ENCODE assay signal across 10 mouse cellular contexts in the genomic region with DNA sequence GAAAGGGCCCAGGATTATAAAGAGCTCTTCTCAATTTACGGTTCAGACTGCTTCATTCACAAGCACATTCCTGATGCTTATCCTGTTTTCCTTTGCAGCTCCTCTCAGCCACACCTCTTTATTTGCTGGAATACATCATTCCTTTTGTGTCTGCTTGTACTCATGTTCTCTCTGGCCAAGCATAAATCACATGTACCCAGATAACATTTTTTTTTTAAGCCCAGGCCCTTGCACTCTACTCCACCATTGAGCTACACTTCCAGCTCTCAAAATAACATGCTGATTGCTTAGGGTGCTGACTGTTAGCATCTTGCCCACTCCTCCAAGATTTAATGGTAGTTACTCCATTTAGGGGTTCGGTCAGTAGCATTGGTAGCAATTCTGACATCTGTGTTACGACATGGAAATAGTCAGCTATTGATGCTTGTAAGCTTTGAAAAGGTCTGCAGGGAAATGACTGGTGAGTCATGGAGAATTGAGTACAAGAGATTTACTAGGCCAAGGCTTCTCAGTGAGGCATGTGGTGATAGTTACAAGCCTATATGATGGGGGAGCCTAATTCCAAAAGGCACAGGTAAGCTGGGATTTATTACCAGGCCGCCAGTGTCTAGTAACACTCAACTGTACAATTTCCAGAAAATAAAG. TPM values are rescaled to one million over a fixed set of nuclear protein-coding genes. Genes with fewer than 3 reads are reported as not detected.
DNase-seq lines count a peak whose midpoint lies in the region; TF ChIP-seq lines count a peak whose summit lies in the region.
"Had no signal": no experiment of that assay in that cellular context is flagged by ENCODE, and none has a peak within 500 bp of the region (broad histone marks: within the 10 kb centered on the region; RNA-seq: fewer than 3 reads in every experiment).

No protein-coding gene starts in this region.

- WGBS in hindbrain, embryonic 10.5 days: 80% methylated on average over 4 of the region's 4 CpGs
- 78% methylated on average over 4 of the region's 4 CpGs for WGBS in midbrain, embryonic 10.5 days

- H3K4me3 ChIP-seq in gastrocnemius, adult 2 months: peak overlapping the region; percentile 99
- H3K4me3 ChIP-seq in MEL (ENCODE audit: control insufficient read depth in 1 of 2, insufficient read depth in 1 of 2, low read depth in 2 of 2, low read length in 2 of 2): no peak overlapping the region; a peak in 1 of 4 replicates
- peak overlapping the region; percentile 85 for H3K4me3 ChIP-seq in hindbrain, embryonic 10.5 days
- peak overlapping the region; percentile 85 for H3K4me3 ChIP-seq in midbrain, embryonic 10.5 days

- H3K79me2 ChIP-seq in MEL (ENCODE audit: control insufficient read depth, insufficient read depth, low read length, poor library complexity): peaks cover 26% of the 10 kb centered on the region

- TF ChIP-seq EP300 in MEL (IDR thresholded peaks at IDR 0.05; ENCODE audit: low read depth in 1 of 2, low read length in 2 of 2): no peak

- DNase-seq in gastrocnemius, adult 2 months: no peak
- no peak for DNase-seq in gastrocnemius, postnatal 4 days (ENCODE audit: low spot score in 2 of 2)
- DNase-seq in MEL (ENCODE audit: low read depth, low spot score): peak; percentile 6
- DNase-seq in hindbrain, embryonic 10.5 days (ENCODE audit: low spot score): no peak
- DNase-seq in midbrain, embryonic 10.5 days (ENCODE audit: low spot score): no peak
- DNase-seq in ovary, postnatal 14 days (ENCODE audit: low spot score): no peak
- no peak for DNase-seq in frontal cortex, postnatal 14 days (ENCODE audit: low spot score in 2 of 2)
- no peak for DNase-seq in kidney, postnatal 14 days
- DNase-seq: cerebellum, adult 9-11 months had no signal

- no peak for TF ChIP-seq RAD21 in MEL (IDR thresholded peaks at IDR 0.05; ENCODE audit: low read depth, low read length)

- H3K27ac ChIP-seq in gastrocnemius, adult 2 months: 0 out of 2 replicates have a peak overlapping the region, but pooled peaks have one; percentile 12
- no peak overlapping the region for H3K27ac ChIP-seq in MEL (ENCODE audit: control insufficient read depth, low read depth, low read length)
- H3K27ac ChIP-seq in hindbrain, embryonic 10.5 days: no peak overlapping the region
- H3K27ac ChIP-seq in midbrain, embryonic 10.5 days (replicated peaks): no peak overlapping the region

- H3K36me3 ChIP-seq in MEL (ENCODE audit: control insufficient read depth in 1 of 2, insufficient read depth in 2 of 2, low read length in 2 of 2): peaks cover 11 to 17% of the 10 kb centered on the region in 2 experiments
- peaks cover 30% of the 10 kb centered on the region for H3K36me3 ChIP-seq in hindbrain, embryonic 10.5 days
- H3K36me3 ChIP-seq in midbrain, embryonic 10.5 days: peaks cover 28% of the 10 kb centered on the region

- intact Hi-C loops in gastrocnemius, adult 2 months (cut with DNase I): no loop called here

- H3K9me3 ChIP-seq in MEL (replicated peaks; ENCODE audit: insufficient read depth, low read length): no peaks in the 10 kb centered on the region
- no peaks in the 10 kb centered on the region for H3K9me3 ChIP-seq in hindbrain, embryonic 10.5 days
- H3K9me3 ChIP-seq in midbrain, embryonic 10.5 days (replicated peaks): no peaks in the 10 kb centered on the region

- H3K4me1 ChIP-seq in MEL (ENCODE audit: control insufficient read depth in 1 of 2, insufficient read depth in 2 of 2, low read length in 2 of 2): peaks cover 2 to 13% of the 10 kb centered on the region in 2 experiments; a peak in 3 of 4 replicates
- peaks cover 33% of the 10 kb centered on the region for H3K4me1 ChIP-seq in hindbrain, embryonic 10.5 days (replicated peaks)
- H3K4me1 ChIP-seq in midbrain, embryonic 10.5 days: peaks cover 61% of the 10 kb centered on the region

- no peak overlapping the region for H3K9ac ChIP-seq in MEL (ENCODE audit: control insufficient read depth, low read depth, low read length, poor library complexity, severe bottlenecking)

- TF ChIP-seq POLR2A in MEL (IDR thresholded peaks at IDR 0.05; ENCODE audit: control insufficient read depth in 1 of 2, insufficient read depth in 1 of 2, low read depth in 1 of 2, low read length in 2 of 2, poor library complexity in 1 of 2): no peak

- no peaks in the 10 kb centered on the region for H3K27me3 ChIP-seq in MEL (ENCODE audit: control insufficient read depth in 1 of 2, insufficient read depth in 2 of 2, low read length in 2 of 2)
- no peaks in the 10 kb centered on the region for H3K27me3 ChIP-seq in hindbrain, embryonic 10.5 days (ENCODE audit: insufficient read depth, poor library complexity, severe bottlenecking)
- H3K27me3 ChIP-seq in midbrain, embryonic 10.5 days (ENCODE audit: low read depth, poor library complexity, severe bottlenecking): no peaks in the 10 kb centered on the region; the same call in 1 of the 2 replicates

- TF ChIP-seq CTCF in gastrocnemius, adult 2 months (IDR thresholded peaks at IDR 0.05): no peak
- TF ChIP-seq CTCF in MEL (IDR thresholded peaks at IDR 0.05 in 2 of 3, conservative IDR thresholded peaks at IDR 0.05 in 1 of 3; ENCODE audit: control insufficient read depth in 1 of 3, insufficient read depth in 1 of 3, low read depth in 2 of 3, low read length in 3 of 3, poor library complexity in 1 of 3, severe bottlenecking in 1 of 3): no peak

TF ChIP-seq in MEL, 35 proteins besides CTCF, POLR2A, EP300 and RAD21:
- no peak for TF ChIP-seq ZMIZ1 (IDR thresholded peaks at IDR 0.05; ENCODE audit: low read depth, low read length)
- no peak for TF ChIP-seq JUND (IDR thresholded peaks at IDR 0.05; ENCODE audit: low read depth, low read length)
- no peak for TF ChIP-seq SIN3A (IDR thresholded peaks at IDR 0.05; ENCODE audit: low read length)
- TF ChIP-seq MAFK (IDR thresholded peaks at IDR 0.05; ENCODE audit: borderline replicate concordance, low read depth, low read length): no peak
- TF ChIP-seq RCOR1 (IDR thresholded peaks at IDR 0.05; ENCODE audit: low read depth, low read length): no peak
- TF ChIP-seq KAT2A (conservative IDR thresholded peaks at IDR 0.05; ENCODE audit: low read depth, low read length): no peak
- TF ChIP-seq MYB (IDR thresholded peaks at IDR 0.05; ENCODE audit: low read depth, low read length): no peak
- TF ChIP-seq POLR2AphosphoS2 (IDR thresholded peaks at IDR 0.05; ENCODE audit: low read length): no peak
- no peak for TF ChIP-seq MAX (IDR thresholded peaks at IDR 0.05; ENCODE audit: low read length)
- no peak for TF ChIP-seq NELFE (IDR thresholded peaks at IDR 0.05; ENCODE audit: low read depth, low read length)
- TF ChIP-seq GATA1 (IDR thresholded peaks at IDR 0.05; ENCODE audit: low read depth, low read length): no peak
- no peak for TF ChIP-seq MAZ (IDR thresholded peaks at IDR 0.05; ENCODE audit: low read depth, low read length)

RNA-seq across cellular contexts. Expression of a gene that starts 1.2 kb away (rescaled TPM):
- not detected for total RNA-seq in gastrocnemius, adult 2 months (2021)
- total RNA-seq in gastrocnemius, postnatal 4 days (2021): under 1 TPM in 1 of 2 experiments, not detected in 1; 0.83 TPM
- total RNA-seq in MEL (2012; rRNA removed): 8.3 and 10.4 TPM in 2 replicates
- polyA plus RNA-seq in MEL (2012; ENCODE audit: insufficient read depth in 1 of 2, insufficient read length in 2 of 2, low read depth in 1 of 2, low replicate concordance in 2 of 2, missing spikeins in 1 of 2): not detected
- not detected in 2 replicates for polyA plus RNA-seq in hindbrain, embryonic 10.5 days (2016; fragmentation: Nextera tagmentation; extraction: Ambion mirVana)
- polyA plus RNA-seq in midbrain, embryonic 10.5 days (2016; fragmentation: Nextera tagmentation; extraction: Ambion mirVana): not detected in 2 replicates
- polyA plus RNA-seq: CD4-positive, CD25-positive, alpha-beta regulatory T cell, adult 4 months had no signal

RNA-seq across cellular contexts. Expression of a gene that starts 2.0 kb away (rescaled TPM):
- total RNA-seq in gastrocnemius, adult 2 months (2021): 1 to 10 TPM; 5.2 to 8.5 TPM
- 10 to 100 TPM; 24.8 to 26.7 TPM for total RNA-seq in gastrocnemius, postnatal 4 days (2021)
- 50.4 and 50.6 TPM in 2 replicates for total RNA-seq in MEL (2012; rRNA removed)
- 10 to 100 TPM in 1 of 2 experiments, not detected in 1; 38.8 TPM for polyA plus RNA-seq in MEL (2012; ENCODE audit: insufficient read depth in 1 of 2, insufficient read length in 2 of 2, low read depth in 1 of 2, low replicate concordance in 2 of 2, missing spikeins in 1 of 2)
- 16.8 and 19.4 TPM in 2 replicates for polyA plus RNA-seq in hindbrain, embryonic 10.5 days (2016; fragmentation: Nextera tagmentation; extraction: Ambion mirVana)
- polyA plus RNA-seq in midbrain, embryonic 10.5 days (2016; fragmentation: Nextera tagmentation; extraction: Ambion mirVana): 17.0 and 19.5 TPM in 2 replicates

RNA-seq across cellular contexts. Expression of a gene that starts 20.1 kb away (rescaled TPM):
- 1,000 to 10,000 TPM in 1 of 2 experiments, 100 to 1,000 TPM in 1; 466 to 1,631 TPM for total RNA-seq in gastrocnemius, adult 2 months (2021)
- total RNA-seq in gastrocnemius, postnatal 4 days (2021): 100 to 1,000 TPM; 214 to 236 TPM
- total RNA-seq in MEL (2012; rRNA removed): not detected in 2 replicates
- not detected for polyA plus RNA-seq in MEL (2012; ENCODE audit: insufficient read depth in 1 of 2, insufficient read length in 2 of 2, low read depth in 1 of 2, low replicate concordance in 2 of 2, missing spikeins in 1 of 2)
- polyA plus RNA-seq in hindbrain, embryonic 10.5 days (2016; fragmentation: Nextera tagmentation; extraction: Ambion mirVana): not detected in 2 replicates
- polyA plus RNA-seq in midbrain, embryonic 10.5 days (2016; fragmentation: Nextera tagmentation; extraction: Ambion mirVana): not detected in 2 replicates
- polyA plus RNA-seq: CD4-positive, CD25-positive, alpha-beta regulatory T cell, adult 4 months had no signal

RNA-seq across cellular contexts. Expression of a gene that starts 47.2 kb away (rescaled TPM):
- 1 to 10 TPM; 3.7 to 4.0 TPM for total RNA-seq in gastrocnemius, adult 2 months (2021)
- 10 to 100 TPM; 30.5 to 49.2 TPM for total RNA-seq in gastrocnemius, postnatal 4 days (2021)
- total RNA-seq in MEL (2012; rRNA removed): 2.7 and 3.6 TPM in 2 replicates
- polyA plus RNA-seq in MEL (2012; ENCODE audit: insufficient read depth in 1 of 2, insufficient read length in 2 of 2, low read depth in 1 of 2, low replicate concordance in 2 of 2, missing spikeins in 1 of 2): 1 to 10 TPM in 1 of 2 experiments, not detected in 1; 6.8 TPM
- 0.32 and 0.85 TPM in 2 replicates for polyA plus RNA-seq in hindbrain, embryonic 10.5 days (2016; fragmentation: Nextera tagmentation; extraction: Ambion mirVana)
- 1.1 and 1.9 TPM in 2 replicates for polyA plus RNA-seq in midbrain, embryonic 10.5 days (2016; fragmentation: Nextera tagmentation; extraction: Ambion mirVana)

Comparison
In these comparisons a context has a peak if more than half of its experiments do, and no peak if none do; other contexts are left out.
1. H3K4me3 ChIP-seq: peak in gastrocnemius, adult 2 months (single experiment), hindbrain, embryonic 10.5 days (single experiment) and midbrain, embryonic 10.5 days (single experiment); none in MEL (0 of 2).
2. RNA of a gene that starts 20.1 kb away (total RNA-seq): 466 to 1,631 TPM in gastrocnemius, adult 2 months and 214 to 236 TPM in gastrocnemius, postnatal 4 days; not detected in MEL; every median in the first group is over 100 times any median in the second.